Mouse (Mus musculus): ENCODE results near the gene Ptprf.

- TF ChIP-seq CTCF (IDR thresholded peaks at IDR 0.05; ENCODE audit: low read depth, low read length) (no peak), POLR2AphosphoS5 (IDR thresholded peaks at IDR 0.05; ENCODE audit: insufficient replicate concordance, low read depth, low read length) (no peak), GATA1 (IDR thresholded peaks at IDR 0.05; ENCODE audit: borderline replicate concordance, low read length) (no peak), TAL1 (conservative IDR thresholded peaks at IDR 0.05; ENCODE audit: low read depth, low read length) (no peak), GATA2 (IDR thresholded peaks at IDR 0.05; ENCODE audit: borderline replicate concordance, low read depth, low read length) (no peak)
Measured at GRCm38 (mm10) chr4:118214891-118215290, 76.3 kb downstream of the Ptprf start.

Data from G1E (cell line).